Mouse (Mus musculus): ENCODE data around the gene Fancc. TPM values are rescaled to one million over a fixed set of nuclear protein-coding genes. Genes with fewer than 3 reads are reported as not detected.

The Fancc gene
- polyA plus RNA-seq, 1 experiment from 2014 or later, result 25.9 TPM

- Histone ChIP-seq H3K4me1 (ENCODE audit: insufficient read depth) (peaks cover 35% of the 10 kb centered on the region), H3K36me3 (ENCODE audit: insufficient read depth) (peaks cover 24% of the 10 kb centered on the region), H3K27ac (ENCODE audit: low read depth) (peak overlapping the region; percentile 81), H3K9ac (peak overlapping the region; percentile 51), H3K9me3 (ENCODE audit: low read depth, low read length) (no peaks in the 10 kb centered on the region), H3K4me2 (peak overlapping the region; percentile 67), H3K4me3 (ENCODE audit: low read depth, low read length) (peak overlapping the region; percentile 80), H3K27me3 (ENCODE audit: insufficient read depth, low read length) (no peaks in the 10 kb centered on the region)
- TF ChIP-seq CTCF (IDR thresholded peaks at IDR 0.05; ENCODE audit: low read depth), result no peak
- DNase-seq (no peak), ATAC-seq (ENCODE audit: insufficient read depth) (no peak)
- WGBS, result 58% methylated on average over 3 of the region's 3 CpGs
Observed at GRCm38 (mm10) chr13:63244425-63244824, 252.7 kb downstream of the Fancc start.

GRCm38 (mm10) chr13:63243586-63243985, 253.5 kb downstream of the Fancc start:
- Histone ChIP-seq H3K4me3 (ENCODE audit: low read depth, low read length) (peak overlapping the region; percentile 80), H3K4me1 (ENCODE audit: insufficient read depth) (peaks cover 37% of the 10 kb centered on the region; the same call in 1 of the 2 replicates), H3K36me3 (ENCODE audit: insufficient read depth) (peaks cover 24% of the 10 kb centered on the region), H3K9me3 (ENCODE audit: low read depth, low read length) (no peaks in the 10 kb centered on the region), H3K9ac (peak overlapping the region; percentile 51), H3K4me2 (peak overlapping the region; percentile 67), H3K27me3 (ENCODE audit: insufficient read depth, low read length) (no peaks in the 10 kb centered on the region), H3K27ac (ENCODE audit: low read depth) (peak overlapping the region; percentile 81)
- ATAC-seq (ENCODE audit: insufficient read depth) (no peak), DNase-seq (no peak)
- TF ChIP-seq CTCF (IDR thresholded peaks at IDR 0.05; ENCODE audit: low read depth), result no peak
- WGBS, result 51% methylated on average over 5 of the region's 5 CpGs

DNA sequence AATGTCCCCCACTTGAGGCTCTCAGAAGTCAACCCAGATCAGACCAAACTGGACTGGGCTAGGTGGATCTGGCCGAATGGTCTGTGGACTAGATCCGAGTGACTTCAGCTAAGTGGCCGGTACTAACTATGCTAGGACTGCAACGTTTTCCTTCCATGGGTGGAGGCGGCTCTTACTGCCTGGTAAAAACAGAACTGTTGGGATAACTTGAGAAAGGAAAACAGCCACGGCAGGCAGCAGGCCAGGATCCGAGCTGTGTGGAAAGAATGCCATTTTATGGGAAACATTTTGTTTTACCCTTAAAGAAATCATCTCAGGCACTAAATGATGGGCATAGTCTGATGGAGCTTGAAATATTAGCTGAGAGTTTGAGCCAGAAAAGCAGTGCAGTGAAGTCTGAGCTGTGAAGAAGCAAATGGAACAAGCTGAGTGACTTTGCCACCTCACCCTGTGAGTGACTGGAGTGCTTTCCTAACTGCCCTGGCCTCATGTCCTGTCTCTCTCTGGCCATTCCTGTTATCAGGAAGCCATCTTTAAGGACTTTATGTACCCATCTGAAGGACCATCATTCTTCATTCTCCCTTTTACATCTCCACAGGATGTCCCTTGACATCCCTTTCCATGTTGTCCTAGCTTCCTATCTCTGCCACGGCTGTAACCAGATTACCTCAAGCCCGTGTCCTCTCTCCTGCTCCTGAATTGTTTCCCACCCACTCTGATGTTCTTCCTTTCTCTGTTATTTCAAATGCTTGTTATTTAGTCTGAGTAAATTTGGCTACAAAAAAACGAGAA, 254.5 kb downstream of the Fancc start:
- Histone ChIP-seq H3K27ac (ENCODE audit: low read depth) (peak overlapping the region; percentile 97), H3K36me3 (ENCODE audit: insufficient read depth) (peaks cover 21% of the 10 kb centered on the region), H3K4me3 (ENCODE audit: low read depth, low read length) (peak overlapping the region; percentile 80), H3K9me3 (ENCODE audit: low read depth, low read length) (no peaks in the 10 kb centered on the region), H3K9ac (peak overlapping the region; percentile 93), H3K4me1 (ENCODE audit: insufficient read depth) (peaks cover 38% of the 10 kb centered on the region; the same call in 1 of the 2 replicates), H3K27me3 (ENCODE audit: insufficient read depth, low read length) (no peaks in the 10 kb centered on the region), H3K4me2 (peak overlapping the region; percentile 67)
- ATAC-seq (ENCODE audit: insufficient read depth), result no peak
- WGBS, result 23% methylated on average over 10 of the region's 10 CpGs
- TF ChIP-seq CTCF (IDR thresholded peaks at IDR 0.05; ENCODE audit: low read depth), result no peak
- peak; percentile 61 for DNase-seq

DNA sequence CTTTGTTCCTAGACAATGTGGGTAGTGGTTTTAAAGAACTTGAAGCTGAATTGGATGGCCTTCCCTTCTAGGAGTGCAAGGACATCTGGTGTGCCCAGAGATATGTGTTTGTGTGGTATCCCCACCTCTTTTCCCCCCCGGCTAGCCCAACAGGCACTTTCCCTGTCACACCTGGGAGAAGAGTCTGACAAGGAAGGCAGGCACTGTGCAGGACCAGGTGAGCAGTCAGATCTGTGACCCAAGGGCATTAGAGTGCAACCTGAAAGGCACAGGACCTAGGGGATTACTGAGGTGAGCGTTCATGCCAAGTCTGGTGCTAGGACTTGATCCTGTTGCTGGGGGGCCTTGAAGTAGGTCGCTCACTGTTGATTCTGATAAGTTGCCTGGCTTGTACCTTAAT, 255.4 kb downstream of the Fancc start:
- H3K4me3 ChIP-seq (ENCODE audit: low read depth, low read length), result peak overlapping the region; percentile 80
- WGBS, result 36% methylated on average over 3 of the region's 3 CpGs
- peak overlapping the region; percentile 93 for H3K9ac ChIP-seq
- no peaks in the 10 kb centered on the region for H3K9me3 ChIP-seq (ENCODE audit: low read depth, low read length)
- H3K27ac ChIP-seq (ENCODE audit: low read depth), result peak overlapping the region; percentile 97
- peak overlapping the region; percentile 67 for H3K4me2 ChIP-seq
- ATAC-seq (ENCODE audit: insufficient read depth), result no peak
- H3K36me3 ChIP-seq (ENCODE audit: insufficient read depth), result peaks cover 16% of the 10 kb centered on the region
- H3K4me1 ChIP-seq (ENCODE audit: insufficient read depth), result peaks cover 33% of the 10 kb centered on the region; the same call in 1 of the 2 replicates
- no peaks in the 10 kb centered on the region for H3K27me3 ChIP-seq (ENCODE audit: insufficient read depth, low read length)
- no peak for TF ChIP-seq CTCF (IDR thresholded peaks at IDR 0.05; ENCODE audit: low read depth)
- no peak for DNase-seq

DNA sequence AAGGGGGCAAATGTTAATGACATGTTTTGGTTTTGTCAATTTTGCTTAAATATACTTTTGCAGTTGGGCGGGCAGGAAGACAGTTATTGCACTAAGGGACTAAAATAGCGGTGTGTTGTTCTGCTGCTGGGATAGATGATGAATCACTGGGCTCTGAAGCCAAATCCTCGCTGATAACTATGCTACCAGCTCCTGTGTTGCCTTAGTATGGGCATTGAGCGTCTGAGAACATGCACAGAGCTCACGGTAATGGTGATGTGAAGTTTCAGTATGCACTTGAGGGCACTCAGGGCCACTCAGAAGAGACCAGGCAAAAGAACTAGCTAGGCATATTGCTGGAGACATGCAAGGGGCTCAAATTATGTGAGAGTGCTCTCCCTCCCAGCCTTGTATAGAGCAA, 256.2 kb downstream of the Fancc start:
- peak overlapping the region; percentile 67 for H3K4me2 ChIP-seq
- H3K36me3 ChIP-seq (ENCODE audit: insufficient read depth), result peaks cover 13% of the 10 kb centered on the region
- H3K9me3 ChIP-seq (ENCODE audit: low read depth, low read length), result no peaks in the 10 kb centered on the region
- peak overlapping the region; percentile 93 for H3K9ac ChIP-seq
- ATAC-seq (ENCODE audit: insufficient read depth), result no peak
- H3K27me3 ChIP-seq (ENCODE audit: insufficient read depth, low read length), result no peaks in the 10 kb centered on the region
- WGBS, result 4% methylated on average over 5 of the region's 5 CpGs
- DNase-seq, result peak; percentile 50
- H3K4me1 ChIP-seq (ENCODE audit: insufficient read depth), result peaks cover 30% of the 10 kb centered on the region; the same call in 1 of the 2 replicates
- H3K4me3 ChIP-seq (ENCODE audit: low read depth, low read length), result peak overlapping the region; percentile 80
- H3K27ac ChIP-seq (ENCODE audit: low read depth), result peak overlapping the region; percentile 97
- no peak for TF ChIP-seq CTCF (IDR thresholded peaks at IDR 0.05; ENCODE audit: low read depth)

DNA sequence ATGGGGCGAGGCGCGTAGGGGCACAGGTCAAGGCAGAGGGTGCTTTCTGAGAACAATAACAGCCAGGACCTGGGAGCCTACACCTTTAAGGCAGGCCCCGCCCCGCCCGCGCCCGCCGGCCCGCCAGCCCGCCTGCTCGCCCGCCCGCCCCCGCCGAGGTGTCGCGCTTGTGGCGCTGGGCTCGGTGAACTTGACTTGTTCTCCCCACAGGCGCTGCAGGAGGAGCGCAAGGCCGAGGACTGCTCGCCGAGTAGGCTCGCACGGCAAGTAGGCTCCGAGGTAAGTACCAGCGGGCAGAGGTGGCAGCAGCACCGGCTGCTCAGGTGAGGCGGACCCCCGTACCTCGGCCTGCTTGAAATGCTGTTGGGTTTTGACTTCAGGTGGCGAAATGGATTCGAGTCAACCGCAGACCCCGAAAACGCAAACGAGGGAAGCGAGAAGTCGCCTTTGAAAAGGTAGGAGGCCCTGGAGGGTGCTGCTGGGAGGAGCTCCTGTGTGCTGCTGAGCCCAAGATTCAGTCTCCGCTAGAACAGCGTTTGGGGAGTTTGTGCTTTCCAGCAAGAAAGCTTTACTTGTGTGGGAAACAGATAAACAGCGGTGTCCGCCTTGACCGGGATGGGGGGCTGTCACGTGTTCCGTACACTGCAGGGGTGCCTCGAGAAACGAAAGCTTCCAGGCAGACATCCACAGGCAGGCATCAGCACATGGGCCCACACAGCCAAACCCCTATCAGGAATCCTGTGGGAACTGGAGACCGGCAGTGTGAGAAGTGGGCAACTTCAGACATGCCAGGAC, 257.0 kb downstream of the Fancc start:
- H3K9me3 ChIP-seq (ENCODE audit: low read depth, low read length), result no peaks in the 10 kb centered on the region
- peak overlapping the region; percentile 93 for H3K9ac ChIP-seq
- no peak for TF ChIP-seq CTCF (IDR thresholded peaks at IDR 0.05; ENCODE audit: low read depth)
- H3K27me3 ChIP-seq (ENCODE audit: insufficient read depth, low read length), result no peaks in the 10 kb centered on the region
- peak overlapping the region; percentile 80 for H3K4me3 ChIP-seq (ENCODE audit: low read depth, low read length)
- peak overlapping the region; percentile 67 for H3K4me2 ChIP-seq
- ATAC-seq (ENCODE audit: insufficient read depth) (peak; percentile 82), DNase-seq (peak; percentile 80)
- whole genome bisulfite sequencing, result under 1% methylated on average over 42 of the region's 51 CpGs
- peak overlapping the region; percentile 97 for H3K27ac ChIP-seq (ENCODE audit: low read depth)
- peaks cover 13% of the 10 kb centered on the region for H3K36me3 ChIP-seq (ENCODE audit: insufficient read depth)
- peaks cover 36% of the 10 kb centered on the region for H3K4me1 ChIP-seq (ENCODE audit: insufficient read depth)
